30 mouse cellular contexts compared by ENCODE assay signal in genomic region chr3:122818282-122818681, GRCm38 (mm10).
DNase-seq lines count a peak whose midpoint lies in the region; ATAC-seq and TF ChIP-seq lines count a peak whose summit lies in the region.
"Had no signal": no experiment of that assay in that cellular context is flagged by ENCODE, and none has a peak within 500 bp of the region (broad histone marks: within the 10 kb centered on the region; RNA-seq: fewer than 3 reads in every experiment).

No protein-coding gene starts in this region.

- peaks cover 8% of the 10 kb centered on the region for H3K4me1 ChIP-seq in heart, embryonic 12.5 days (replicated peaks)
- H3K4me1 ChIP-seq: forebrain, embryonic 12.5 days; hindbrain, embryonic 12.5 days; liver, embryonic 15.5 days; midbrain, embryonic 12.5 days; neural tube, embryonic 13.5 days had no signal

- H3K4me3 ChIP-seq in heart, embryonic 12.5 days, result no peak overlapping the region
- H3K4me3 ChIP-seq in layer of hippocampus, adult 2 months, result no peak overlapping the region
- H3K4me3 ChIP-seq: embryonic facial prominence, embryonic 10.5 days; embryonic facial prominence, embryonic 15.5 days; forebrain, embryonic 12.5 days; hindbrain, embryonic 12.5 days; left cerebral cortex, adult 2 months; limb, embryonic 12.5 days; liver, embryonic 15.5 days; midbrain, embryonic 12.5 days; neural tube, embryonic 13.5 days had no signal

- no peak for ATAC-seq in heart, embryonic 12.5 days (ENCODE audit: insufficient number of reproducible peaks, low FRiP score)
- ATAC-seq: activated CD4-positive, CD25-positive, alpha-beta regulatory T cell, adult 4 months; forebrain, postnatal 0 days; intestine, embryonic 16.5 days had no signal

- WGBS in heart, embryonic 12.5 days, result 39% methylated on average over 5 of the region's 5 CpGs

- DNase-seq in heart, adult 8-10 months (ENCODE audit: low spot score), result peak; percentile 31
- DNase-seq in adrenal gland, adult 18-20 months (ENCODE audit: low spot score in 2 of 2), result peak; percentile 22 to 26
- peak; percentile 61 for DNase-seq in adrenal gland, postnatal 14 days
- DNase-seq in heart, postnatal 10 days, result peak; percentile 54 to 64
- DNase-seq in layer of hippocampus, adult 2 months (ENCODE audit: low spot score in 2 of 2), result no peak
- DNase-seq in kidney, adult 9 months, result no peak
- DNase-seq: B cell, adult 2 months; cerebellum, adult 18-20 months; cerebellum, postnatal 25 days; forebrain, postnatal 0 days; gastrocnemius, postnatal 14 days; kidney, adult 8-10 months; kidney, postnatal 10 days; lung, embryonic 14.5 days; lung, postnatal 36 days; right cerebral cortex, postnatal 4 days; thymus, adult 2 months; thymus, postnatal 36 days had no signal

- no peaks in the 10 kb centered on the region for H3K9me3 ChIP-seq in heart, embryonic 12.5 days (replicated peaks)
- H3K9me3 ChIP-seq: embryonic facial prominence, embryonic 10.5 days; embryonic facial prominence, embryonic 15.5 days; forebrain, embryonic 12.5 days; hindbrain, embryonic 12.5 days; limb, embryonic 12.5 days; liver, embryonic 15.5 days; midbrain, embryonic 12.5 days; neural tube, embryonic 13.5 days had no signal

- H3K4me2 ChIP-seq in heart, embryonic 12.5 days, result no peak overlapping the region
- H3K4me2 ChIP-seq: embryonic facial prominence, embryonic 15.5 days; forebrain, embryonic 12.5 days; hindbrain, embryonic 12.5 days; limb, embryonic 12.5 days; liver, embryonic 15.5 days; lung, embryonic 14.5 days; midbrain, embryonic 12.5 days; neural tube, embryonic 13.5 days had no signal

- H3K27ac ChIP-seq in heart, embryonic 12.5 days (ENCODE audit: poor library complexity, severe bottlenecking), result no peak overlapping the region
- H3K27ac ChIP-seq in layer of hippocampus, adult 2 months, result no peak overlapping the region
- H3K27ac ChIP-seq: embryonic facial prominence, embryonic 10.5 days; embryonic facial prominence, embryonic 15.5 days; forebrain, embryonic 12.5 days; hindbrain, embryonic 12.5 days; left cerebral cortex, adult 2 months; limb, embryonic 12.5 days; liver, embryonic 15.5 days; midbrain, embryonic 12.5 days; neural tube, embryonic 13.5 days had no signal

- H3K36me3 ChIP-seq in heart, embryonic 12.5 days, result no peaks in the 10 kb centered on the region
- H3K36me3 ChIP-seq: embryonic facial prominence, embryonic 15.5 days; hindbrain, embryonic 12.5 days; limb, embryonic 12.5 days; liver, embryonic 15.5 days; neural tube, embryonic 13.5 days had no signal

- intact Hi-C loops in heart, postnatal 10 days (cut with DNase I), result no loop called here

- H3K27me3 ChIP-seq in heart, embryonic 12.5 days (replicated peaks), result no peaks in the 10 kb centered on the region
- H3K27me3 ChIP-seq: embryonic facial prominence, embryonic 15.5 days; forebrain, embryonic 12.5 days; hindbrain, embryonic 12.5 days; limb, embryonic 12.5 days; liver, embryonic 15.5 days; midbrain, embryonic 12.5 days; neural tube, embryonic 13.5 days had no signal

- TF ChIP-seq CTCF in layer of hippocampus, adult 2 months (conservative IDR thresholded peaks at IDR 0.05), result no peak

- no peak overlapping the region for H3K9ac ChIP-seq in heart, embryonic 12.5 days
- H3K9ac ChIP-seq: embryonic facial prominence, embryonic 15.5 days; forebrain, embryonic 12.5 days; forebrain, postnatal 0 days; hindbrain, embryonic 12.5 days; limb, embryonic 12.5 days; liver, embryonic 15.5 days; lung, embryonic 14.5 days; midbrain, embryonic 12.5 days; neural tube, embryonic 13.5 days had no signal

Comparison
In these comparisons a context has a peak if more than half of its experiments do, and no peak if none do; other contexts are left out.
1. DNase-seq: peak in heart, adult 8-10 months (single experiment), adrenal gland, adult 18-20 months (2 of 2), adrenal gland, postnatal 14 days (single experiment) and heart, postnatal 10 days (2 of 2); none in layer of hippocampus, adult 2 months (0 of 2) and kidney, adult 9 months (single experiment).